Mouse (Mus musculus): Measurements from ENCODE around the gene Mrpl1. TPM values are rescaled to one million over a fixed set of nuclear protein-coding genes. Genes with fewer than 3 reads are reported as not detected.

The Mrpl1 gene
- polyA plus RNA-seq, 1 experiment = 2.7 TPM

- H3K27me3 ChIP-seq (ENCODE audit: control insufficient read depth, insufficient read depth, low read length) = no peaks in the 10 kb centered on the region
- peak overlapping the region; percentile 100 for H3K27ac ChIP-seq (ENCODE audit: control insufficient read depth, insufficient read depth, low read length)
- peaks cover 3% of the 10 kb centered on the region; the same call in 1 of the 2 replicates for H3K4me1 ChIP-seq (replicated peaks; ENCODE audit: control insufficient read depth, insufficient read depth, low read length)
- TF ChIP-seq POLR2A (IDR thresholded peaks at IDR 0.05; ENCODE audit: control insufficient read depth, extremely low read depth, insufficient read depth, low read length, poor library complexity) (no peak), CTCF (IDR thresholded peaks at IDR 0.05; ENCODE audit: borderline replicate concordance, control insufficient read depth, extremely low read depth, insufficient read depth, low read length, poor library complexity) (no peak)
- H3K4me3 ChIP-seq (ENCODE audit: control insufficient read depth, insufficient read depth, low read length) = peak overlapping the region; percentile 77
- WGBS = 0% methylated on average over 1 of the region's 1 CpGs
- H3K36me3 ChIP-seq (ENCODE audit: control insufficient read depth, insufficient read depth, low read length) = no peaks in the 10 kb centered on the region
- no peak for DNase-seq
Measured at GRCm38 (mm10) chr5:96163396-96164020, 45.8 kb upstream of the Mrpl1 start.

DNA sequence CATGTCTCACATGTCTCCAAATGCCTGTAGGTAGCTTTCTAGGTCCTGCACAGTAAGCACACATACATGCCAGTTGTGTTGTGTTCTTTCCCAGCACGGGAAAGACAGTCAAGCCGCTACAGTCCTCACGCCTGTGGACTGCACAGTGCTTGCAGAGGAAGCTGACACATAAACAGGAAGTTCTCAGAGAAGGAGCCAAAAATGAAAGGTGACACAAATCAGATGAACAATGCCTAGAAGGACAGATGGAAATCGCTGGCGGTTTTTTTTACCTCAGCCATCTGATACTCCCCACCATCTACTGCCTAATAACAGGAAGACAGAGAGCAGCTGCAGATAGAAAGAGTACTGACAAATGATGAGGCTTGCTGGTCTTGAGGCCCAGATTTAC lies 45.3 kb upstream of the Mrpl1 start, which contains the start of gene Cnot6l:
Gene Cnot6l (minus strand): TSS at position 151 of the 391 bp plus-strand sequence.
- 0% methylated on average over 5 of the region's 5 CpGs for WGBS
- peak; percentile 63 for DNase-seq
- TF ChIP-seq CTCF (IDR thresholded peaks at IDR 0.05; ENCODE audit: borderline replicate concordance, control insufficient read depth, extremely low read depth, insufficient read depth, low read length, poor library complexity) = no peak
- TF ChIP-seq POLR2A (IDR thresholded peaks at IDR 0.05; ENCODE audit: control insufficient read depth, extremely low read depth, insufficient read depth, low read length, poor library complexity) = peak; percentile 72

GRCm38 (mm10) chr5:96166761-96167160 lies 42.5 kb upstream of the Mrpl1 start:
- Histone ChIP-seq H3K4me1 (replicated peaks; ENCODE audit: control insufficient read depth, insufficient read depth, low read length) (peaks cover 3% of the 10 kb centered on the region; the same call in 1 of the 2 replicates), H3K27ac (ENCODE audit: control insufficient read depth, insufficient read depth, low read length) (no peak overlapping the region), H3K27me3 (ENCODE audit: control insufficient read depth, insufficient read depth, low read length) (no peaks in the 10 kb centered on the region), H3K36me3 (ENCODE audit: control insufficient read depth, insufficient read depth, low read length) (no peaks in the 10 kb centered on the region), H3K4me3 (ENCODE audit: control insufficient read depth, insufficient read depth, low read length) (no peak overlapping the region)
- TF ChIP-seq CTCF (IDR thresholded peaks at IDR 0.05; ENCODE audit: borderline replicate concordance, control insufficient read depth, extremely low read depth, insufficient read depth, low read length, poor library complexity) = no peak
- 94% methylated on average over 2 of the region's 2 CpGs for WGBS
- DNase-seq = no peak

More for the DNA sequence above, 45.3 kb upstream of the Mrpl1 start, which contains the start of gene Cnot6l:
- no peaks in the 10 kb centered on the region for H3K27me3 ChIP-seq (ENCODE audit: control insufficient read depth, insufficient read depth, low read length)
- H3K36me3 ChIP-seq (ENCODE audit: control insufficient read depth, insufficient read depth, low read length) = no peaks in the 10 kb centered on the region
- H3K4me1 ChIP-seq (replicated peaks; ENCODE audit: control insufficient read depth, insufficient read depth, low read length) = peaks cover 3% of the 10 kb centered on the region; the same call in 1 of the 2 replicates
- peak within 1 kb of the TSS; percentile 77 for H3K4me3 ChIP-seq (ENCODE audit: control insufficient read depth, insufficient read depth, low read length)
- H3K27ac ChIP-seq (ENCODE audit: control insufficient read depth, insufficient read depth, low read length) = peak within 1 kb of the TSS; percentile 100

- H3K27me3 ChIP-seq (ENCODE audit: control insufficient read depth, insufficient read depth, low read length) = no peaks in the 10 kb centered on the region
- no peak overlapping the region for H3K27ac ChIP-seq (ENCODE audit: control insufficient read depth, insufficient read depth, low read length)
- H3K4me3 ChIP-seq (ENCODE audit: control insufficient read depth, insufficient read depth, low read length) = no peak overlapping the region
- no peaks in the 10 kb centered on the region for H3K4me1 ChIP-seq (replicated peaks; ENCODE audit: control insufficient read depth, insufficient read depth, low read length)
- no peaks in the 10 kb centered on the region for H3K36me3 ChIP-seq (ENCODE audit: control insufficient read depth, insufficient read depth, low read length)
- WGBS = 83% methylated on average over 3 of the region's 3 CpGs
- no peak for DNase-seq
- TF ChIP-seq POLR2A (IDR thresholded peaks at IDR 0.05; ENCODE audit: control insufficient read depth, extremely low read depth, insufficient read depth, low read length, poor library complexity) (no peak), CTCF (IDR thresholded peaks at IDR 0.05; ENCODE audit: borderline replicate concordance, control insufficient read depth, extremely low read depth, insufficient read depth, low read length, poor library complexity) (no peak)
Measured at GRCm38 (mm10) chr5:96170443-96170842, 38.9 kb upstream of the Mrpl1 start.

DNA sequence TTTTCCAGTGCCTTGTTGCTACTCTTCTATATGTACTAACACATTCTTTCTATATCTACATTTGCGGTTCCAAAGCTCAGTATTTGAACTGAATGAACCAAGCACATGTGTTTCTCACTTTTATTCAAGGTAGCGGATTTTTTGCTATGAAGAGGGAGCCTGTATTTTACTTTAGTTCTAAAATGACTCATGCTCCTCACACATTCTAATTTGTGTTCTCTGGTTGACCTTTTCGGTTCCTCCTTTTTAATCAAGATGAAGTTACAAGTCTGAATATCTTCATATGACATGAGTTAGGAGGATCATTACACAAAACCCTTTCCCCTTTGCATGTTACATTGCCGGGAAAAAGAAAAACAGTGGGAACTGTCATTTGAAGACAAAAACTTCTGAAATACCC lies 37.5 kb upstream of the Mrpl1 start:
- Histone ChIP-seq H3K4me1 (replicated peaks; ENCODE audit: control insufficient read depth, insufficient read depth, low read length) (peaks cover 2% of the 10 kb centered on the region; the same call in 1 of the 2 replicates), H3K36me3 (ENCODE audit: control insufficient read depth, insufficient read depth, low read length) (no peaks in the 10 kb centered on the region), H3K27me3 (ENCODE audit: control insufficient read depth, insufficient read depth, low read length) (no peaks in the 10 kb centered on the region), H3K27ac (ENCODE audit: control insufficient read depth, insufficient read depth, low read length) (no peak overlapping the region), H3K4me3 (ENCODE audit: control insufficient read depth, insufficient read depth, low read length) (no peak overlapping the region)
- no peak for DNase-seq
- TF ChIP-seq POLR2A (IDR thresholded peaks at IDR 0.05; ENCODE audit: control insufficient read depth, extremely low read depth, insufficient read depth, low read length, poor library complexity) (no peak), CTCF (IDR thresholded peaks at IDR 0.05; ENCODE audit: borderline replicate concordance, control insufficient read depth, extremely low read depth, insufficient read depth, low read length, poor library complexity) (no peak)
- 96% methylated on average over 4 of the region's 4 CpGs for WGBS

DNA sequence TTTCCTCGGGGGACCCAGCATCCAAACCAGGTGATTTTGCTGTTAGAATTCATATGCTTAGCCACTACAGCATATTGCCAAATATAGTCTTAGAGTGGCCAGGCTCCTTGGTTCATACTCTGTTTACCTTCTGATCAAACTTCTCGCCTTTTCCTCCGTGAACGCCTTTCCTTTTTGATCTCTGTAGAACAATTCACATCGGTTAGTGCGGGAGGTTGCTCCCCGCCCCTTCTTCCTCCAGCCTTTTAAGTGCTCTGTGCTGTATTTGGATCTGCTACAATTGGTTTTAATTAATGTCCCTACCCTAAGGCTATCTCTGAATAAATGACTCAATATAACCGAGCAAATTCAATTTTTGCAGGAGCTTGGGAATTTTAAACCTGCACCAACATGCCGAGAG lies 33.2 kb upstream of the Mrpl1 start:
- no peak for DNase-seq
- 48% methylated on average over 9 of the region's 9 CpGs for WGBS

More for the DNA sequence above, 33.2 kb upstream of the Mrpl1 start:
- no peak overlapping the region; the same call in 1 of the 2 replicates for H3K27ac ChIP-seq (ENCODE audit: control insufficient read depth, insufficient read depth, low read length)
- H3K27me3 ChIP-seq (ENCODE audit: control insufficient read depth, insufficient read depth, low read length) = no peaks in the 10 kb centered on the region
- H3K4me3 ChIP-seq (ENCODE audit: control insufficient read depth, insufficient read depth, low read length) = no peak overlapping the region
- H3K36me3 ChIP-seq (ENCODE audit: control insufficient read depth, insufficient read depth, low read length) = no peaks in the 10 kb centered on the region
- H3K4me1 ChIP-seq (replicated peaks; ENCODE audit: control insufficient read depth, insufficient read depth, low read length) = peaks cover 9% of the 10 kb centered on the region
- TF ChIP-seq CTCF (IDR thresholded peaks at IDR 0.05; ENCODE audit: borderline replicate concordance, control insufficient read depth, extremely low read depth, insufficient read depth, low read length, poor library complexity) (no peak), POLR2A (IDR thresholded peaks at IDR 0.05; ENCODE audit: control insufficient read depth, extremely low read depth, insufficient read depth, low read length, poor library complexity) (no peak)

All from thymus, adult 2 months (tissue).